Mouse (Mus musculus) kidney, postnatal 36 days (tissue): ENCODE results near the gene Atp6v1e1.
"Not testable (repeated sequence)": the region's sequence is repeated elsewhere in the genome, so short reads cannot be mapped to it uniquely, and the experiment has no call there.

Source experiments
- DNase-seq, 2 experiments: peaks; one replicate each; pipeline ENCODE4 v3.0.0; 2021 to 2022; ENCODE audit warnings: mixed read lengths in 2 of 2

Gene Atp6v1e1

DNA sequence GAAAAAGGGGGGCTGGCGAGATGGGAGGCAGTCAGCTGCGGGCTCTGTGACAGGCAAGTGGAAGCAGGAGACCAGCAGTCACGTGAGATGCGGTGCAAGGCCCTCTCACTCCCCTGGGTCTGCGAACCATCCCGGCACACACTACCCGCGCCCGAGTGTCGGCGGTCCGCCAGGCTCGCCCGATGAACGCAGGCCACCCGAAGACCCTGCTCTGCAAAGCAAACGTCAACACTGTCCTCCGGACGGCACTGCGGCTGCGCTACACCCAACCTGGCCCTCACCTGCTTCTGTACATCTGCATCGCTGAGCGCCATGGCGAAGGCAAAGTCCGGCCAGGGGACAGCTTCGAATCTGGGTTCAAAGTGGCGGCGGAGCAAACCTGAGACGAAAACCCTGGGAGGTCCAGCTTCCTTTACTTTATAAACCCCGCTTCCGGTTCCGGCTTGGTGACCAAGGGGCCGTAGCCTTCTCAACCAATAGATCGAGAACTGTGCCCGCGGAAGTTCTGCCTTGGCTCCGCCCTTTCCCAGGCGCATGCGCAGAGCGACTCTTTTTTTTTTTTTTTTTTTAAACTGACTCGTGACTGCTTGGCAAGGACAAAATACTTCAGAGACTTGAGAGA, at the start of gene Atp6v1e1:
Gene Atp6v1e1 (minus strand): TSS at position 487 of the 622 bp plus-strand sequence.
- DNase-seq: peak; percentile 94 to 97

DNA sequence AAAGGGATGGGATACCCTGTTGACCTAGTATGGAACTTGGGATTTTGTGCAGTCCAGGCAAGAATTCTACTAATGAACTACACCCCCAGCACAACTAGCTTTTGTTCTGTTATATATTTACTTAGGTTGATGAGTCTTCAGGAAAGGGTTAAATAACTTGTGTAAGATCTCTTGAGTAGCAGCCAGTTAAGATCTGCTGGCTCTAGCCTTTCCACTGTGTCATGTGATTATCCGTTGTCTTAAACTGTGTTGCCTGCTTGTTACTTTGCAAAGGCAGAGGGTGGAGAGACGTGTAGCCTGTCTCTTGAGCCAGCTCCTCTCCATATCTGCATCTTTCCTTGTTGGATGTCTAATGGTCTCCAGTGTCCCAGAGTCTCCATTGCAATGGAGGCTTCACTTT, 48.7 kb upstream of the Atp6v1e1 start:
- DNase-seq: peak; percentile 36 to 64

DNA sequence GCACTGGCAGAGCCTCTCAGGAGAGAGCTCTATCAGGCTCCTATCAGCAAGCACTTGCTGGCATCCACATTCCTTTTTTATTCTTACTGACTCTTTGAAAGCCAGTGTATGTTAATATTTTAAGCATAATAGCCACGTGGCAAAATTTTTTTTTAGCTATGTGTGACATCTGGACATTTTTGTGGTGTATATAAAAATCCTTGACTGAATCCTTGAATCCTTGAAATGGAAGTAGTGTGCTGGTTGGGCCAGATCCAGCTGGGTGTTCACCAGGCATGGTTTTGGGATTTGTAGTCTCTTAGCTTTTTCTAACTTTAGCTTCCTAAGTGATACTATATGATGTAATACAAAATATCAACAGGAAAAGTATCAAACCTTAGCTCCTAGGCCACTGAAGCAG, 46.2 kb upstream of the Atp6v1e1 start:
- no peak for DNase-seq

DNA sequence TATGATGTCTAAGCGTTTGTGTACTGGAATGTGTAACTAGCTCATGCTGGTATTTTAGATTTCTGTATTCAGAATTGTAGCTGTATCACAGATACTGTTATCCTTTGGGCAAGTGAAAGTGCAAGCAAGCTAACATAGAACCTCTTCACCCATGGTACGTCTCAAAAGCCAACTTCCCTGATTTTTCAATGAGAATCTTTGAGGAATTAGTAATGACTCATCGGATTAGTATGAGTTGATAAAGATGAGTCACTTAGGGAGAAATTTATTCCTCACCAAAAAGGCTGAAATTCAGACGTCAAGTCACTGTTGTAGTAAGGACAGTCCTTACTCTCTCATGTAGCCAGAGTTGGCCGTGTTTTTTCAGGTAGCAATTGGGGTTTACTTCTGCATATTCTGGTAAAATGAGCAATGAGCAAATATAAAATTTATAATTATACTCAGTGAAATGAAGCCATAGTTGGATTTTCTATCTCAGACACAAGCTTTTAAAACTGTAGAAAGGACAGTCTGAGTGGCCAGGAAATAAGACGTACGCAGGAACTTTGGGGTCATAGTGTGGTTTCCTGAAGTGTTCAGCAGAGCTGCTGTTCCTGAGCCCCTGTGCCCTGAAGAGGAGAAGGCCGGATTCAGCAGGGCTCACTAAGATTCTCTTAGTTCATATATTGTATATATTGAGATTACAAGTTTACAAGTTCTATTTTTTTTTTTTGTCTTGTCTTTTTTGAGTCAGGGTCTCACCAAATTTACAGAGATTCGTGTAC, 43.6 kb upstream of the Atp6v1e1 start:
- DNase-seq: no peak

DNA sequence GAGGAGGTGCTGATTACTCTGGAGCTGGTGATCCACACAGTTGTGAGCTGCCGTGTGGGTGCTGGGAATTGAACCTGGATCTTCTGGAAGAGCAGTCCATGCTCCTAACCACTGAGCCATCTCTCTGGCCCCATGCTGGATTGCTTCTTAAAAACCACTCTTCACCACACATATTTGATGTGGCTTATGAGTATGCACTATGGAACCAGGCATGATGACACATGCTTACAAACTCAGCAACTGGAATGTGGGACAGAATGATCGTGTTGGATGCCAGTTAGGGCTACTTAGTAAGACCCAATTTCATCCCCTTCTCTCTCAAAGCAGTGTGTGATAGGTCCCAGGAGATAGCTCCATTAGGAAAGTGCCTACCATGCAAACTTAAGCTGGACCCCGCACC, 37.5 kb upstream of the Atp6v1e1 start:
- DNase-seq: no peak

DNA sequence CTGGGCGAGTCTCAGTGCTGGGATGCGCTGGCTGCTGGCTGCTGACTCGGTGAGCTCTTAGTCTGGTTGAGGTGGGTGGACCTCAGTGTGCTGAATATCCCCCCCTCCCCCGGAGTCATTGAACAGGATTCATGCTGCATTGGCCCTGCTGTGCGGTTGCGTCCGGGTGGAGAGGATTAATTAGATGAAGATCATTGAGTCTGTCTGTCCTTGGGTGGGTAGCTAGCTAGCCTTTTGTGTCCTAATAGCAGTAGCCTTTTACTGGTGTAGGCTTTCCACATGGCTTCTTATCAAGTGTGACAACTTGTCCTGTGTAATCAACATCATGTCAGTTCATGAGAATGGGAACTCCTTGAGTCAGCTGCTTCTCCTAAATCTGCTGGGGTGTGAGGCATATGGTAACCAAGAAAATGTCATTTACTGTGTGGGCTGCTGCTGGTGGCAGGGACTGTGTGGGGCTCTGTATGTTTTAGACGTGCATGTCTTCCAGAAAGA, 35.7 kb upstream of the Atp6v1e1 start:
- DNase-seq: no peak

DNA sequence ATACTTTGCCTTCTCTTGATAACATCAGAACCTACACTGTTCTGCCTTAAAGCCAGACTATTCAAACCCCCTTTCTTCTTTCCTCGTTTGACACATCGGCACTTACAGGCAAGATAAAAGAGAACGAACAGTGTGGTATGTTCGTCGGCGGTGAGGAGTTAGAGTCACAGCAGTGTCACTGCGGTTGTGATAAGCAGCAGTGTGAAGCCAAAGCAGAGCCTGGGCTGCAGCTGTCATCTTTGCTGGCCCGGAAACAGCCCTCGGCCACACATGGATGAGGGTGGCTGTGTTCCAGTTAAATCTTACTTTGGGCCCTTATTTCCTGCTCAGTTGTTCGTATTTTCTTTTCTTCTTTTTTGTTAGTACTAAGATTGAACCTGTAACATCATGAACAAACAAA, 31.8 kb upstream of the Atp6v1e1 start:
- no peak for DNase-seq

DNA sequence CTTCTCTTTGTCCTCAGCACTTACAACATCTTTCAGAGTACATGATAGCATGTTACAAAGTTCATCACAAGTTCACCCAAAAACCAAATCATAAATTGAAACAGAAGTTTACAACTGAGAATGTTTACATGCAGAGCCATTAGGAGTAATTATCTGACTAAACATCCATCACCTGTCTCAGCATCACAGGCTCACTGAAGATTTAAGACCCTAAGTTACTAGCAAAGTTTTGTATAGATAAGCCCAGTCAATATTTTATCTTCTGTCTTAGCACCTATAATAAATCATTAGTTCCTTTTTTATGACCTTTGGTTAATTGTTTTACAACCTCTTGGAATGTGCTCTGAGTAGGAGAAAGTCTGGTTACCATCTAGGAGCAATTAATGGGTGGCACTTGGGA, 28.1 kb upstream of the Atp6v1e1 start:
- DNase-seq: not testable (repeated sequence)

DNA sequence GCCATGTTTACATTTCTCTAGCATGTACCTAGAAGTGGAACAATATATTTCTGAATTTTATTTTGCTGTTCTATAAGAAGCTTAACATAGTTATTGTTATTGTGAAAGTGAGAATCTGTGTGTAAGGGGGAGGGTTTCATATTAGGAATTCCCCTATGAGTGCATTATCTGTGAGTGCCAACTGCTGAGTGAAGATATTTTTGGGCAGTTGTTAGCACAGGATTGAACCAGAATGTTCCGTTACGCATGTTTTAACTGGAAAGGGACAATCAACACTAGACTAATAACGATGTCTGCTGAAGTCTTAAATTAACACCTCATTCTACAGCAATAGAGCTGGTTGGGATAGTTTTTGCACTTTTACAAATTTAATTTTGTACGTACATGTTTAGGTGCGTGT, 19.2 kb upstream of the Atp6v1e1 start:
- no peak for DNase-seq

DNA sequence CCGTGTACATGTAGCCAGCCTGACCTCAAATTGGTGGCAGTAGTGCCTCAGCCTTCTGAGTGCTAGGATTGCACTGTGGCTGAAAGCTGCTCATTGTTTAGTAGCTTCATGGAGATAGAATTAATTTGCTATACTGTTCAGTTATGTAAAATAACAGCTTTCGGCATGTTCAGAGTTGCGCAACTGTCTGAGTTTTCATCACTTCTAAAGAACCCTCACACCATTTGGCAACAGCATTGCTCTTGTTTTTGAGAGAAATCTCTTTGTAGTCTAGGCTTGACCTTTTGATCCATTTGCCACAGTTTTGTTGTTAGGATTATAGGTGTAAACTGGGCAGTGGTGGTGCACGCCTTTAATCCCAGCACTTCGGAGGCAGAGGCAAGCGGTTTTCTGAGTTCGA, 17.7 kb upstream of the Atp6v1e1 start:
- DNase-seq: no peak

DNA sequence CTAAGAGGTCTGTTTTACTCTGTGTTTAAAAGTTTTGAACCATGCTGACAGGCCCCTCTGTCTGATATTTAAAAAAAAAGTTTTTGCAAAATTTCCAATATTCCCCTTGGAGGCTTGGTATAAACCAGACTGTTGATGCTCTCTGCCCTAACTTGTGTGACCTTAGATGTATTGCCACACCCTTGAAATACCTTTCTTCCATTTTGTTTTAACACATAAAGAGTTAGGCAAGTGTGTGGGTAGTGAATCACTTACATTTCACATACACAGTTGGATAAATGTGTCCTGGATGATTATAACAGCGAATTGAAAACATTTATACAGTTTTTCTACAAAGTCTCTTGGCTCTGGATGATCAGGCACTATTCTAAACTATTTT, 14.5 kb upstream of the Atp6v1e1 start:
- DNase-seq: no peak

DNA sequence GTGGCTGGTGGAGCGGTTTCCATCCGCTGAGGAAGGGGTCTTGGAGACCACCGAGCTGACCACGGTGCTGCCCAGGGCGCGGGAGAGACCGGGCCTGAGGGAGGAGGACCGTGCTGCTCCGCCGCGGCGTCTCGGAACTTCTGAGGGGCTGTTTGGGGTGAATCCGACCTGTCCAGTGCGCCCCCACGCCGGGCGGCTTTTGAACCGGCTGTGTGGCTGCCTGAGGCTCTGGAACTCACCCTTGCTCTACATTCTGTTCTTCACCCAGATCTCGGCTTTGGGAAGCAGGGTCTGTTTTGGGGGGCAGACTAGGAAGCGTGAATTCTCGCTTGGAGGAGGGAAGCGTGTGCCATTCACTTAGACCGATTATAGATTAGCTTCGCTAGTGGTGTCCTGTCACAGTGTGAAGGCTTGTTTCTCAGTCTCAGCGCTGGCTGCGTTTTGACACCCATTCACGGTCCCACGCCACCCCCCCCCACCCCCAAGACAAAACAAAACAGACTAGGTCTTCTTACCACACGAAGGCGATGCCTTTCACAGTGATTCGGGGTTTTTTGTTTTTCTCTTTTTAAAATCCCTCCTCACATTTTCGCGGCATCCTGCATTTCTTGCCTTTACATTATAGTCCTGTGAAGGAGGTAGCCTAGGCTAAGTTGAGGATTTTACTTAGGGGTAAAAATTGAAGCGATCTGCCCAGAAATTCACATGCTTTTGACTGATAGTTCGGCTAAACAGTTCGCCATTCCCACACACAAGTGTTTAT, 14.0 kb upstream of the Atp6v1e1 start:
- DNase-seq: peak; percentile 29 to 65

DNA sequence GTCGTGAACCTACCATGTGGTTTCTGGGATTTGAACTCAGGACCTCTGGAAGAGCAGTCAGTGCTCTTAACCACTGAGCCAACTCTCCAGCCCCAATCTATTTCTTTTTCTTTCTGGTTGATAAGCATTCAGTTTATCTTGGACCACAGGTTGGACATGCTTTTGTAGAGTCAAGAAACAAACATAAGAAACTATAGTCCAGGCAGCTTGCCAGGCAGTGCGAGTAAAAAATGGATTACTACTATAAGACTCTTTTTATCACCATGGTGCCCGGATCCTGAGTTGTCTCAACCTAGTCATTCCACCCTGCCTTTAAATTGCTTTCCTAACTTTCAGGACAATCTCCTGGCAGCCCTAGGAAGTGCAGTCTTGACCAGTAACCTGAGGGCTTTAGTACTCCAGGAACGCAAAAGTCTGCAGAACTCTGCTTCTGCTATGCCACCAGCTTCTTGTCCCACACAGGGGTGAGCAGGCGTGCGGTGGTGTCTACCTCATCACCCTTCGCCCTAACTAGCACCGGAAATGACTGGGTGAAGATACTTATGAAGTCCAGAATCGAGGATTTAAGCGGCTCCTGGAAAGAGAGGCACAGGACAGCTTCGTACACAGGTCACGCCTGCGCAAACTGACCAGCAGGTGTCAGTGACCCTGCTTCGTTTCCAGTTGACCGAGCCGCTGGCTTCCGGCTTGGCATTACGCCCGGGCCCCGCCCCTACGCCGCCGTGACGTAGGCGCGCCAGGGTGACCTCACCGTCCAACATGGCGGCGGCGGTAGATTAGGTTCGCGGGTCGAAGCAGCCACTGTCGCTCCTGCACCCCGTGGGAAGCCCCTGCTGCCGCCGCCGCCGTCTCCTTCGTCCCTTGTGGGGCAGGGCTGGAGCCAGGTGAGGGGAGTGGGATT, 13.1 kb upstream of the Atp6v1e1 start, which contains the start of gene Bcl2l13:
Gene Bcl2l13 (plus strand): TSS at position 739 of the 901 bp plus-strand sequence.
- DNase-seq: peak; percentile 96 to 98

DNA sequence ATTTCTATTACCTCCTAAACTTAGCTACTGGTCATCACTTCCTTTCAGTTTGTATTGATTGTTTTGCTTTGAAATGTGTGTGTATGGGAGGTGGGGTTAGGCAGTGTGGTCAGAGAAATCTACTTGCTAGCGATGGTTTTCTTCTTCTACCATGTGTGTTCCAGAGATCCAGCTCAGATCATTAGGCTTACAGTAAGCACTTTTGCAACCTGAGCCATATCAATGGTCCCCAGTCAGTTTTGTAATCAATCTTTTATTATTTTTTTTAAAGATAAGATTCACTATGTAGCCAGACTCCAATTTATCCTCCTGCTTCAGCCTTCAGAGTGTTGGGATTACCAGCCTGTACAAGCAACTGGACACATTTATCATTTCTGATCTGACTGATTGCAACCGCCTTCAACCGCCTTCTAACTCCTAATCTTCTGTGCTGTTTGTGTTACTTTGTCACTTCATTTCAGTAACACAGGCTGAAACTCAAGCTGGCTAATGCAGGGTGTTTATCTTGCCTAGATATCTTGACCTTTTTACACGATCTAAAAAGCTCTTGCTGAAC, 12.3 kb upstream of the Atp6v1e1 start:
- no peak for DNase-seq

DNA sequence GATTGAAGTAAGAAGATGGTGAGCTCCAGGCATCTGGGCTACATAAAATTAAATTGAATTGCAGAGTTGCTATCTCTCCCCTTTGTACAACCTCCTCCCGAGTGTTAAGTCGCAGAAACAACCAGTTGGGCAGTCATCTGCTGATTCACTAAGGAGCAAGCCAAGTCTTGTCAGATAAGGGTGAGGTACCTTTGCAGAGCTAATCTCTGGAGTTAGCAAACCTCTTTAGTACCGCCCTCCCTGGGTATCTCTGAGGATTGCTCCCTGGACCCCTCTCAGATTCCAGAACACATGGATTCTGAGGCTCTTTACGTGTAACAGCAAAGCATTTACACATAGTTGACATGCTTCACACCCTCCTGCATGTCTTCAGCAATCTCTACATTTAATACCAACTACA, 9.5 kb upstream of the Atp6v1e1 start:
- no peak for DNase-seq

DNA sequence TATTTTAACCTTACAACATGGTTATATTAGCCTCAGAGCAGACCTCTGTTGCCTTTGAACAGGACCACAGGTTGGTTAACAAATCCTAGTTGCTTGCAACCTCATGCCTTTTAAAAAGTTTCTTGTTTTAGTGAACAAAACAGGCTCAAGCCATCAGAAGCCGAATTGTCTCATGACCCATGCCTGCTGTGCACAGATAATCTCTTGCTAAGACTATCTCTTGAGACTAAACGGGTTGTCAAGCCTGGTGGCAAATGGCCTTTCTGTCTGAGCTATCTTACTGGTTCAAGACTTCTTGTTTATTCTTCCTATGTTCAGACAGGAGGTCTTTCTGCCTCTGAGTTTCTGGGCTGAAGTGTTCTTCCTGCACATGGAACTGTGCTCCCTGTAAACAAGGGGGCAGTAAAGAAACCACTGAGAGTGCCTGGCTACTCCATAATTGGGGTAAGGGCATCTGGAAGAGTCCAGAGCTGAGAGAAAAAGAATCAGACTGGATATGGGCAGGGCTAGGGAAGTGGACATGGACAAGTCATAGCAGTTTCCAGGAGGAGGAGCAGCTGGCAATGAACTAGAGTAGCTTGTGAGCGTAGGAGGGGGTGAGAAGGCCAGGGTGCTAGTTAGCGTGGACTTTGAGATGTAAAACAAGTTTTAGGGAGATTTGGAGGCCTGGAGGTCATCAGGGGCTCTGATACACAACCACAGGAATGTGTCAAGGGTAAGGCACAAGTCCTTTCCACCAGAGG, 8.4 kb upstream of the Atp6v1e1 start:
- no peak for DNase-seq

DNA sequence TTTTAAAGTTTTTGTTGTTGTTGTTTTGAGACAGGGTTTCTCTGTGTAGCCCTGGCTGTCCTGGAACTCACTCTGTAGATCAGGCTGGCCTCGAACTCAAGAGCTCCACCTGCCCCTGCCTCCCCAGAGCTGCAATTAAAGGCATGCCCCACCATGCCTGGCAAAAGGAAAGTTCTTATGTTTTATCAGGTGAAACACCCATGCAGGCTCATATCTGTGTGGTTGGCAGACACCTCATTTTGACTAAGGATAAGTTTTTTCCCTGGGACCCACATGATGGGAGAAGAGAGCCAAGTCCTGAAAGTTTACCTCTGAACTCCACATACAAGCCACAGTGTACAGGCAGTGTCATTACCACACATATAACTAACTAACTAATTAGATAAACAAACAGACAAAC, 7.5 kb upstream of the Atp6v1e1 start:
- DNase-seq: no peak

DNA sequence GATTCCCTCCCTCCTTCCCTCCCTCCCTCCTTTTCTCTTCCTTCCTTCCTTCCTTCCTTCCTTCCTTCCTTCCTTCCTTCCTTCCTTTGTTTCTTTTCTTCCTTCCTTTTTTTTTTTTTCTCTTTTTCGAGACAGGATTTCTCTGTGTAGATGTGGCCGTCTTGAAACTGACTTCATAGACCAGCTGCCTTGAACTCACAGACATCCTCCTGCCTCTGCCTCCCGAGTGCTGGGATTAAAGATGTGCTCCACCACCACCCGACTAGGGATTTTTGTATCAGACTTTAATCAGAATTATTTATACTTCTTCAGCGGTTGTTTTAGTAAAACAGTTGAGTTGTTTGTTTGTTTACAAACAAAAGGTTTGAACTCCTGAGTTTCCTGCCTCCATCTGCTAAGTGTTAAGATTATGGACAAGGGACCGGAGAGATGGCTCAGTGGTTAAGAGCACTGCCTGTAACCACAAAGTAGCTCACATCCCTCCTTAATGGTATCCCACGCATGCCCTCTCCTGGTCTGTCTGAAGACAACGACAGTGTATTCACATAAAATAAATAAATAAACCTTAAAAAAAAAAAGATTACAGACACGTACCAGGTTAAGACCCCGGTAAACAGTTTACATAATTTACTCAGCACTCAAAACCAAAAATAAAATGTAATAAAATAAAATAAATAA, 483 bp upstream of the Atp6v1e1 start:
- DNase-seq: peak; percentile 40 to 45

DNA sequence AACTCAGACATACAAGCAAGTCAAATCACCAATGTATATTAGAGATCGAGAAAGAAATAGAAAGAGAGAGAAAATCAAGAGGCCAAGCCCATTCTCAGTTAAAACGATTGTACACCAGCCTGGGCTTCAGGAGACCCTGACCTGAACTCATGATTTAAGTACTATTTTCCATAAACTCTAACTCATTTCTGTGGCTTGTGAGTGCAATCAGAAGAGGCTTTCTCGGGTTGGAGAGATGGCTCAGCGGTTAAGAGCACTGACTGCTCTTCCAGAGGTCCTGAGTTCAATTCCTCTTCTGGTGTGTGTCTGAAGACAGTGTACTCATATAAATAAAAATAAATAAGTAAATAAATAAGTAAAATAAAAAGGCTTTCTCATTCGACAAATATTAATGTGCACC, 878 bp downstream of the Atp6v1e1 start:
- no peak for DNase-seq

DNA sequence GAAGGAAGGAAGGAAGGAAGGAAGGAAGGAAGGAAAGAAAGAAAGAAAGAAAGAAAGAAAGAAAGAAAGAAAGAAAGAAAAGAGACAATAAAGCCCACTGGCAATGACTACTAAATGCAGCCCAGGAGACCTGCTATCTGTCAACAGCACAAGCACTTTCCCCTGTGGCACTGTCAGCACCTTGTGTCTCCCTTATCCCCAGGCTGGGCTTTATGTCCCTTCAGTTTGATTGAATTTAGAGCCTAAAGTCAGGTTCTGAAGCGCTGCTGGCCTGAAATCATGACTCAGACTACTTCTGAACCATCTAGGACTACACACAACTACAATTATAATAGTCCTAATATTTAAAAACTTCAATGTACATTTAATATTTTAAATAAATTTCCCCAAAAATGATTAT, 1.7 kb downstream of the Atp6v1e1 start:
- no peak for DNase-seq

DNA sequence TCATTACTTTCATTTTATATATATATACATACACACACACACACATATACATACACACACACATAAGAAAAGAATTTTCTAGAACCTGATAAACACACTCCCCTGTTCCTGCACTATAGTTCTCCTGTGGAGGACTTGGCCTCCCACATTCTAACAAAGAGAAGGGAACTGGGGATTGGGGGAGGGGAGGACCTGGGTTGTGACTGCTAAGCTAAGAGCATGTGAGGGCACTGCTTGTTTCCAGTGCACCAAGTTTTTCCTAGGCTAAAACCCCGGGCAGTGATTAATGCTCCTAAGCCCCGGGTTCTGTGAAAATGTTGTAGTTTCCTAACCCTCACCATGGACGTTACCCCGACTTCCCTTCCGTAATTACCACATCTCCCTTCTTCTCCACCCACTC, 2.4 kb downstream of the Atp6v1e1 start:
- peak; percentile 60 to 65 for DNase-seq
